Mouse (Mus musculus): ENCODE measurements at regions not wholly inside any gene's neighbourhood (a gene's known extent, or its start where the extent isn't known, plus 50 kb on each side); places are given as distances from the start of the nearest gene placed in this dataset.

DNA sequence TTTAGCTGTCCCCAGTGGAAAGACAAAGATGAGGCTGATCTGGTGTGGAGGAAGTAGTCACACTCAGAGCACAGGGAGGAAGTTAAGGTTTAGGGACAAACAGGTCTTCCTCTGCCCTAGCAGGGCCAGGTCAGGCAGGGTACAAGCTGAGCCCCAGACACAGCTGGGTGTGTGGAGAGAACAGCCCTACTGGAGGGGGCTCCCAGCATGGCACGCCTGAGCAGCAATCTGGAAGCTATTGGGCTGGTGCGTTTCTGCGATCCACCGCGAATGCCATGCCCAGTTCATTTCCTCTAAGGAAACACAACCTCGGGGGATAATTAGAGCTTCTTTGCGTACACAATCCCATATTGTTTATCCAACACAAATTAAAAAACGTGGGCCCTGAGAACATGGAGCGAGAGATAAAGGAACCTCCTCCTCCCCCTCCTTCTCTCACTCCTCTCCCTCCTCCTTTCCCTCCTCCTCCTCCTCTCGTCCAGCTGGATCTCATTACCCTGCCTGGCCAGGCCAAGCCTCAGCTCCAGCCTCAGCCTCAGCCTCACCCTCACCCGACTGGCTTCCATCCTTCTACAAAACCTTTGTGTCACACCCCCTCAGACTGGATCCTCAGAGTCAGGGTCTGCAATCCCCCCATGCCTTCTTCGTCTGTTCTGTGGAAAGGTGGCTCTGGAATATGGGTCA lies 81.2 kb downstream of the Pja1 start:
- no peak for TF ChIP-seq CTCF (IDR thresholded peaks at IDR 0.05; ENCODE audit: low read depth)
- Histone ChIP-seq H3K4me1 (replicated peaks; ENCODE audit: insufficient read depth, low read length) (0 out of 2 replicates have a peak, but pooled peaks cover 8% of the 10 kb centered on the region), H3K4me2 (ENCODE audit: low read length) (no peak overlapping the region), H3K9me3 (replicated peaks; ENCODE audit: low read length) (no peaks in the 10 kb centered on the region), H3K36me3 (ENCODE audit: insufficient read depth, low read length) (no peaks in the 10 kb centered on the region), H3K9ac (ENCODE audit: low read depth, low read length) (no peak overlapping the region), H3K27ac (no peak overlapping the region), H3K27me3 (ENCODE audit: insufficient read depth, low read length) (no peaks in the 10 kb centered on the region), H3K4me3 (replicated peaks; ENCODE audit: low read depth, low read length) (no peak overlapping the region)
- ATAC-seq (replicated peaks; ENCODE audit: low FRiP score, low read depth) (no peak; the same call in 1 of the 2 replicates), DNase-seq (ENCODE audit: low spot score) (no peak)
- 47% methylated on average over 12 of the region's 12 CpGs for WGBS

DNA sequence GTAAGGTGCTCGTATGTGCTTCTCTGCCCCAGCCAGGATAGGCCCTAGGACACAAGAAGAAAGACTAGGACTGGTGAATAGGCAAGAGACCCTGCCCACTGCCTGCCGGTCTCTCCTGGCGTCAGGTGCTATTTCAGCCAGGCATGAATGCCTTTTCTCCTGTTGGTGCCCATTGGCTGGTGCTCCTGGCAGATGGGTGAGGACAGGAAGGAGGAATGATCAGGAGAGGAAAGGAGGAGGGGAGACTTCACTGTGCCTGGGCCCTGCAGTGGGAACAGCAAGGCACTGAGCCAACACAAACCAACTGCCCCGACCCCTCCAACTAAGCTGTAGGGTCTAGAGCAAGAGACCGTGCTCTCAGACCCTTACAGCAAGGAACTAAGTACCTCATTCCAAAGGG lies 100.4 kb downstream of the Pja1 start:
- Histone ChIP-seq H3K27ac (no peak overlapping the region), H3K27me3 (ENCODE audit: insufficient read depth, low read length) (no peaks in the 10 kb centered on the region), H3K4me2 (ENCODE audit: low read length) (no peak overlapping the region), H3K9me3 (replicated peaks; ENCODE audit: low read length) (no peaks in the 10 kb centered on the region), H3K4me1 (replicated peaks; ENCODE audit: insufficient read depth, low read length) (no peaks in the 10 kb centered on the region), H3K9ac (ENCODE audit: low read depth, low read length) (no peak overlapping the region), H3K36me3 (ENCODE audit: insufficient read depth, low read length) (no peaks in the 10 kb centered on the region), H3K4me3 (replicated peaks; ENCODE audit: low read depth, low read length) (no peak overlapping the region)
- DNase-seq (ENCODE audit: low spot score), result no peak
- no peak for TF ChIP-seq CTCF (IDR thresholded peaks at IDR 0.05; ENCODE audit: low read depth)
- no peak for ATAC-seq (replicated peaks; ENCODE audit: low FRiP score, low read depth)
- WGBS, result 65% methylated on average over 5 of the region's 5 CpGs

DNA sequence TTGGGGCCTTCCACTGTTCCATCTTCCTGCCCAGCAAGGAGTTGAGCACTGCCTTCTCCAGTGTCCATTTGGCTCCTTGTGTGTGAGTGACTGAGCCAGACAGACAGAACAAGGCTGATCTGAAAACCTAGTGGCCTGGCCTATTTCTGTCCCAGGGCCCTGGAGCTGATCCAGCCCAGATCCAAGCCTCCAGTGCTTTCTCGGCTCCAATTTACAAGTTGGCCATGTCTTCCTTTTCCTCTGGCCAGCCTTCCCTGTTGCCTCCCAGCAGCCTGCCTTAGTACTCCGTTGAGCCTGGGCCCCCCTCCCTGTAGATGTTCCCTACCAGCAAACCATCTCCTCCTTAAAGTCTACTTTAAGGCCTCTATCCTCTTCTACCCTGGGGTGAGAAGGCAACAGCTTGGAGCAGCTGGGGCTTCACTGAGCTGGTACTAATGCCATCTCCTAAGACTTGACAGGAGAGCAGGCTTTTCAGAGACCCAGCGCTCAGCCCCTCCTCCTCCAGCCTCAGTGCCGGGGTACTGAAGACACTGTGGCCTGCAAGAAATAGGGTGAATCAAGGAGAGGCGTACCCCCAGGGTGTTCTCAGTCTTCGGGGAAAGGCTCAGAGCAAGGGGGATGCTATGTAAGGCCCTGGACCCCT lies 101.7 kb downstream of the Pja1 start:
- Histone ChIP-seq H3K27me3 (ENCODE audit: insufficient read depth, low read length) (no peaks in the 10 kb centered on the region), H3K4me2 (ENCODE audit: low read length) (no peak overlapping the region), H3K9ac (ENCODE audit: low read depth, low read length) (no peak overlapping the region), H3K27ac (no peak overlapping the region), H3K4me1 (replicated peaks; ENCODE audit: insufficient read depth, low read length) (no peaks in the 10 kb centered on the region), H3K9me3 (replicated peaks; ENCODE audit: low read length) (no peaks in the 10 kb centered on the region), H3K4me3 (replicated peaks; ENCODE audit: low read depth, low read length) (no peak overlapping the region), H3K36me3 (ENCODE audit: insufficient read depth, low read length) (no peaks in the 10 kb centered on the region)
- ATAC-seq (replicated peaks; ENCODE audit: low FRiP score, low read depth) (no peak), DNase-seq (ENCODE audit: low spot score) (no peak)
- 75% methylated on average over 6 of the region's 6 CpGs for WGBS
- TF ChIP-seq CTCF (IDR thresholded peaks at IDR 0.05; ENCODE audit: low read depth), result no peak

DNA sequence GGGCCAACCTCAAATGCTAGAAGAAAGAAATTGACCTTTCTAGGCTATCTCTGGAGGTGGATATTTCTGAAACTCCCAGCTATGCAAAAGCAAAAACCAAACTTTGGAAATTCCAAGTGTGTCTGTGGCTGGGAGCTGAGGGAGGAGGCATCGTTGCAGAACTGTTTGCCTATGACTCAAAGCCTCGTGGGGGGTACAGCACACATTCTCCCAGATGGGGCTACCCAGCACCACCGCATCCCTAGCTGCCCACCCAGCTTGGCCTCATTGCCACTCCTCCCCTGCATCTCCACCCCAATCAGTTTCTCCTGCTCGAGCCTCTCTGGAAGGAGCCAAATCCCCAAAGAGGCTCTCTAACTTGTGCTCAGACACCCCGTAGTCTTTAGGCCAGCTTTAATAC lies 107.0 kb downstream of the Pja1 start:
- no peak for TF ChIP-seq CTCF (IDR thresholded peaks at IDR 0.05; ENCODE audit: low read depth)
- H3K27me3 ChIP-seq (ENCODE audit: insufficient read depth, low read length), result 0 out of 2 replicates have a peak, but pooled peaks cover 4% of the 10 kb centered on the region

DNA sequence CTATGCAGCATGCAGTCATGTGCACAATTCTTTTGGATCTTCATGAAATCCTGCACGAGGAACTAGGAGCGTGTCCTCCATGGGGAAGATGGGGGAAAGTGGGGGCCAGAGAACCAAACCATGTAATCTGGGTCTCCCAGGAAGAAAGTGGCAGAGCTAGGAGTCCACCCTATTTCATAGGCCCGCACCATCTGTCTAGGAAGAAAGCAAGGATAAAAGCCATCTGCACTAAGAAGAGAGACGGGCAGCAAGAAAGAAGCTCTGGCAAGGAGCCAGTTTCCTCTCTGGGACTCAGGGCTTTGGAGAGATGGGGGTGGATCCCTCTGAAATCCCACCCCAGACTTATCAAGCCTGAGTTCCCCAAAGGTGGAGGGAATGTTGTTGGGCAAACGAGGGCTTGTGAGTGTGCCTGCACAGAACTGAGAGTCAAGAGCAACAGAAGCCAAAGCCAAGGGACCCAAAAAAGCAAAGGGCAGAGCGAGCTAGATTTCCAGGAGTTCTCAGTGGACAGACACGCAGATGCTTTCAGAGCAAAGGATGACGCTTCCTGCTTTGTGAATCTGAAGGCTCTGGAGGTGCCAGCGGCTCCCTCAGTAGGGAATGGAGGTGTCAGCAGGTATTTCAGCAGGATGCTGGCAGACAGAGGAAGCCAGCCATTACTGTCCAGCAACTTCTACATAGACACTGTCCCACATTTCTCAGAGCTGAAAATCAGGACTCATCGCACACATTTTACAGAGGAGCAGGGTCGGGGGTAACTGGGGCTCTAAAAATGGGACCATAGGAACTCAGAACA lies 110.8 kb downstream of the Pja1 start:
- H3K4me2 ChIP-seq (ENCODE audit: low read length), result no peak overlapping the region
- 0 out of 2 replicates have a peak, but pooled peaks cover 4% of the 10 kb centered on the region for H3K27me3 ChIP-seq (ENCODE audit: insufficient read depth, low read length)
- DNase-seq (ENCODE audit: low spot score) (no peak), ATAC-seq (replicated peaks; ENCODE audit: low FRiP score, low read depth) (no peak)
- no peaks in the 10 kb centered on the region for H3K9me3 ChIP-seq (replicated peaks; ENCODE audit: low read length)
- no peak for TF ChIP-seq CTCF (IDR thresholded peaks at IDR 0.05; ENCODE audit: low read depth)
- H3K4me3 ChIP-seq (replicated peaks; ENCODE audit: low read depth, low read length), result no peak overlapping the region
- no peaks in the 10 kb centered on the region for H3K36me3 ChIP-seq (ENCODE audit: insufficient read depth, low read length)
- no peaks in the 10 kb centered on the region for H3K4me1 ChIP-seq (replicated peaks; ENCODE audit: insufficient read depth, low read length)
- H3K9ac ChIP-seq (ENCODE audit: low read depth, low read length), result no peak overlapping the region
- H3K27ac ChIP-seq, result no peak overlapping the region
- WGBS, result 70% methylated on average over 11 of the region's 11 CpGs

More for the DNA sequence above, 107.0 kb downstream of the Pja1 start:
- Histone ChIP-seq H3K4me2 (ENCODE audit: low read length) (no peak overlapping the region), H3K9me3 (replicated peaks; ENCODE audit: low read length) (no peaks in the 10 kb centered on the region), H3K4me3 (replicated peaks; ENCODE audit: low read depth, low read length) (no peak overlapping the region), H3K36me3 (ENCODE audit: insufficient read depth, low read length) (no peaks in the 10 kb centered on the region), H3K27ac (no peak overlapping the region), H3K9ac (ENCODE audit: low read depth, low read length) (no peak overlapping the region), H3K4me1 (replicated peaks; ENCODE audit: insufficient read depth, low read length) (no peaks in the 10 kb centered on the region)
- ATAC-seq (replicated peaks; ENCODE audit: low FRiP score, low read depth), result no peak
- no peak for DNase-seq (ENCODE audit: low spot score)
- WGBS, result 73% methylated on average over 5 of the region's 5 CpGs

DNA sequence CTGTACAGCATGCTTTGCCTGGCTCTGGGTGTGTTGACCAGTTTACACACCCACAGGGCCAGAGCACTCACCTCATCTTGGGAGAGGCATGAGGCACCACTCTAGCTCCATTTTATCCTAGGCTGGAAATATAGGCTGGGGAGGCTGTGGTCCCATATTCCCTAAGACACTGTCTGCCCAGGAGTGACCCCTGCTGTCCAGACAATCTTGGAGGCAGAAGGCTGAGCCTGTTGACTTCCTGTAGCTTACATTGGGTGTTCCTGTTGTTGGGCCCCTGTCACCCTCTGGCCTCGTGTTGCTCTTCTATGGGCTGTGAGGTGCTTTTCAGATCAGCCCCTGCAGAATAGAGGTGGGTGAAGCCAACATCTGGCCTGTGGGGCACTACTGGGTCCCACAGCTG lies 112.3 kb downstream of the Pja1 start:
- ATAC-seq (replicated peaks; ENCODE audit: low FRiP score, low read depth), result 0 out of 2 replicates have a peak, but pooled peaks have one; percentile 49
- peak; percentile 42 for DNase-seq (ENCODE audit: low spot score)
- Histone ChIP-seq H3K36me3 (ENCODE audit: insufficient read depth, low read length) (no peaks in the 10 kb centered on the region), H3K27ac (no peak overlapping the region), H3K9ac (ENCODE audit: low read depth, low read length) (no peak overlapping the region), H3K4me1 (replicated peaks; ENCODE audit: insufficient read depth, low read length) (no peaks in the 10 kb centered on the region), H3K27me3 (ENCODE audit: insufficient read depth, low read length) (0 out of 2 replicates have a peak, but pooled peaks cover 4% of the 10 kb centered on the region), H3K4me2 (ENCODE audit: low read length) (no peak overlapping the region), H3K4me3 (replicated peaks; ENCODE audit: low read depth, low read length) (no peak overlapping the region), H3K9me3 (replicated peaks; ENCODE audit: low read length) (no peaks in the 10 kb centered on the region)
- 44% methylated on average over 1 of the region's 1 CpGs for WGBS
- TF ChIP-seq CTCF (IDR thresholded peaks at IDR 0.05; ENCODE audit: low read depth), result peak; percentile 58

Data from kidney, postnatal 0 days (tissue).